Mouse (Mus musculus) gastrocnemius, postnatal 4 days (tissue): ENCODE results near the gene Abcg1. TPM values are rescaled to one million over a fixed set of nuclear protein-coding genes. Genes with fewer than 3 reads are reported as not detected.

ENCODE experiments used
- DNase-seq, 2 experiments: peaks; one replicate each; pipeline ENCODE4 v3.0.0; 2021 to 2022; ENCODE audit warnings: low spot score in 2 of 2, mixed read lengths in 2 of 2
- total RNA-seq, 2 experiments: library from RNA; stranded (reverse); gene quantifications; 2 replicates each; pipeline ENCODE4 v1.2.3; 2021

Abcg1 gene
- total RNA-seq, 2 experiments from 2014 or later = 5.9 to 6.8 TPM

DNA sequence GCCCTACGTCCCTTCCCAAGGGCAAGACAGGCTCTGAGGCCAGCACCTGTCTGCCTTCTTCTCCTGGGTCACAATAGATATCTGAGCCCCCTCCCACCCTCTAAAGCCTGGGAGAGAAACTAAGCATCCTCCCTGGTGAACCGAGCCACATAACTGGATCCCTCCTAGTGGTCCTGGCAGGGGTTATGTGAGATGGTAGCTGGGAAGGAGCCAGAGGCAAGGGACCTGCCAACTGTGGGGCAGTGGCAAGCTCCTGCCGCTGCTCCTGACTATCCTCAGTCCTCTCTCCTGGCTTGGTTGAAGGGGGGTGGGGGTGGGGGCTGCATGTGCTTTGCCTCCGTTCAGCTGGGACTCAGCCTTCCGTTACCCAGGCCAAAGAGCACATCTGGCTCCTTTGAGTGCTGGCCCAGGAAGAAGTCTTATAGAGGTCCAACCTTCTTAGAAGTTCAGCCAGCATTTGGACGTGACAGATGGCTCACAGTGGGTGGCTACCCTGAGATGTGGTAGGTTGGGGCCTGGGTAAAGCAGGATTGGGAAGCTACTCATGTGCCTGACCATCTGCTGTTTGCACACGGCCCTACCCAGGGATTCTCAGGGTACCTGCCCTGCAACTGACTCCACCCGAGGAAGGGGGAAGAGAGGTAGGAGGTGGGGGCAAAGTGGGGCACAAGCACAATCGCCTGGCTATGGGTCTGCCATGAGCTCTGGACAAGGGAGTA, 68.2 kb downstream of the Abcg1 start:
- no peak for DNase-seq

DNA sequence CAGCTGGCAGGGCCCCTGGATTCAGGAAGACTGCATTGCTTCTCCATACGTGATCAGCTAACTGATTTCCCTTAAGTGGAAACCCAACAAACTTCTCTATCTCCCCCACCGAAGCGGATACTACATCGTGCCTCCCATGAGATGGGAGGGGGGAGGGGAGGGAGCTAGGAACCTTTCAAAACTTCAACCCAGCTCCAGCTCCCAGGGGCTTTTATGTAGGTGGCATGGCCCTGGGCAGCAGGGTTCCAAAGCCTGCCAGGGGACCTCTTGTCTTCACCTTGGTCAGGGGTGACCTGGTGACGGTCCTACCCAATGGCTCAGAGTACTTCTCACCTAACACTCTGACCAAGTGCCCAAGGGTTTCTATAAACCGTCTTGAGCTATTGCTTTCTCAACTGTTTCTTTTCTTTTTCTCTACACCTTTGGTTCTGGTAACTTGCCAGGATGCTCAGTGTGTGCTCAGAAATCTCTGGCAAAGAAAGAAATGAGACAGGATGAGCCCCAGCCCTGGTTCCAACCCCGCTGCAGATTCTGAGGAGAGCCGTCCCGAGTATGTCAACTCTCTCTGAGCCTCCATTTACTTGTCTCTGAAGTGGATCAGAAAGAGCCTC, 71.3 kb downstream of the Abcg1 start:
- DNase-seq = no peak

DNA sequence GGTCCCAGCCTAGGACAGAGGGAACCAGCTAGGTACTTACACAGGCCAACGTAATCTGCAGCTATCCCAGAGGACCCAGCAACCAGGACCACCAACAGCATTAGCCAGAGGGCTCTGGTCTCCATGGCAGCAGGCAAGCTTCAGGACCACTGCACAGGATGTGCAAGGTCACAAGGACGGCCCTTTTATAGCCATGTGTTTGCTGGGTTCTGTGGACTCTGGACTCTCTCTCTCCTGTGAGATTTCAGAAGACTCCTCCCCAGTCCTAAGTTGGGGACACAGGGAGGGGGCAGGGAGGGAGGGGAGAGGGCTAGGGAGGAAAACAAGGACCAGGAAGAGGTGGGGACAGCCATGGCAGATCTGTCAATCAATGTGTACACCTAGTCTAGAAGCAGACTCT, 72.0 kb downstream of the Abcg1 start, which contains the start of gene Tff3:
Gene Tff3 (minus strand): TSS at position 195 of the 400 bp plus-strand sequence.
- DNase-seq = no peak

DNA sequence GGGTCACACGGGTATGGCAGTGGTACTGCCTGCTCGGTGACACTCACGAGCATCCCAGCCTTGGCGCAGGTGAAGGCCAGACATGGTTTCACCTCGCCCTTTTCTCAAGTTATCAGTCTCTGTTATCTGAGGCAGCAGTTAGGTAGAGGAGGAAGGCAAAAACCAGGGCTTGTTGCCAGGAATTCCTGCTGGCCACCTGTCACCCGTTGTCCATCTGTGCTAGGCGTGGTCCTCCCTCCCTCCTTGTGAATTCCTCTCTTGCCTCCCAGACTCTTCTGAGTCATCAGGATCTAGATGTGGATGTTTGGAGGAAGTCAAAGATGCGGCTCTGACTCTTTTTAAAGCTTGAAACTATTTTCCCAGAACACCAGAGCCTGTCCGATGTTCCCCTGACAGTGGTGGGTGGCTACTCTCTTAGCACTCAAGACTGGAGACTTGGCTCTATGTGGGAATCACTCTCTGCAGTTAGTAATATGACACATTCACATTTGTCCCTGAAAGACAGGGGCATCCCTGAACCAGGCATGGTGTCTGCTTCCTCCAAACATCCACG, 73.9 kb downstream of the Abcg1 start:
- DNase-seq = no peak

DNA sequence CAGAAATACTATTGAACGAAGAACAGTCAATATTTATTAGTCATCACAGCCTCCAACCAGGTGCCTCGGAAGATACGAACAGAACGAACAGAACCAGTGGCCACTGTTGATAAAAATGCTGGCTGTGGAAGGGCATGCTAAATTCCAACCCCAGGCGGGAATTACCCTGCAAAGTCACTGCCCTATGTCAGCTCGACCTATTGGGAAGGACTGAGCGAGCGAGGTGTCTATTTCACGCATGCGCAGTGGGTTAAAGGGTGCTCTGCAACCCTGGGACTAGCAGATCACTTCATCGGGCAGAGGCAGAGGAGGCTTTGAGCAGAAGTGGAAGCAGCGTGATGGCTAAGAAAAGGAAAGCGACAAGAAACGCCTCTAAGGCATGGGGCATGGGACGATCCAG, 76.3 kb downstream of the Abcg1 start:
- no peak for DNase-seq

DNA sequence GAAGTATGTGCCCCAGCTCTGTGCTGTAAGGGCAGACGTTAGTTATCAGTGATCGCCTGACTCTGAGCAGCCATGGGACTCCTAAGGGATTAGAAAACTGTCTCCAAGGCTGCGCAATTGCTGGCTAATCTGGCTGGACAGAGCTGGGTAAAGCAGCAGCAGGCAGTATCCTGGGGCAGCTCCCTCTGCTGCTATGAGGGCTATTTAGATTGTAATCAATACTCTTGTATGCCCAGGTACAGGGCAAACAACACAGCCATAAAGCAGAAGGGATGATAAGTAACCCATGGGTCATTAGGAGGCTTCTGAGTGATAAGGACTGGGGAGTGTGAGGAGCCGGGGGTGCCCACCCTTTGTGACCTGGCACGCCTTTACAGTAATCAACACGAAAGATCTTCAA, 77.4 kb downstream of the Abcg1 start:
- DNase-seq = no peak

DNA sequence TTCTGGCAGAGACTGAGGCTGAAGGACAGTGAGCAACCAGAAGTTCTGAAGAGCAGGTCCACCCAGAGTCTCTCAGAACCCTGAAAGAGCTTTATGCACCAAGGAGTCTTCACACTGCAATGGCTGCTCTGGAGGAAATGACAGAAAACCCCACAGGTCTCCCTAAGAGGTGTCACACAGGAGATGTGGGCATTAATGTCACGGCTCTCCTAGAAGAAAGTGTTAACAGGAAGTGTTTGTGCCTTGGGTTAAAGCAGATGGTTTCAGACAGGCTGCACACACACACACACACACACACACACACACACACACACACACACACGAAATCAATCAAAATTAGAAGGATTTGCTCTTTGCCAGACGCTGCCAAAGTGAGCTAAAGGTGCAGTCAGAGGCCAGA, 78.8 kb downstream of the Abcg1 start:
- DNase-seq = no peak

DNA sequence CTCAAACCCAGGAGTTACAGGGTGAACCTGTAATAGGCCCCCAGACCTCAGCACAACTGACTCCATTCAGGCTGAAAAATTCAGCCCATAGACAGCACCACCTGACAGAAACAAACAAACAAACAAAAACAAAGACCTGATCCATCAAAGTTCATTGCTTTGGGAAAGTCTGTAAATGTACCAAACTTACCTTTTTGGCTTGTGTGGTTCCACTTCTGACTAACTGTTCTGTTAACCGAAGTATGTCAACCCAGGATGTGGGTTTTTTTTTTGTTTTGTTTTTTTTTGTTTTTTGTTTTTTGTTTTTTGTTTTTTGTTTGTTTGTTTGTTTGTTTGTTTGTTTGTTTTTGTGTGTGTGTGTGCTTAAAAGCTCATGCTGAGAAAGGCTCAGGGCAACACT, 79.3 kb downstream of the Abcg1 start:
- DNase-seq = no peak

DNA sequence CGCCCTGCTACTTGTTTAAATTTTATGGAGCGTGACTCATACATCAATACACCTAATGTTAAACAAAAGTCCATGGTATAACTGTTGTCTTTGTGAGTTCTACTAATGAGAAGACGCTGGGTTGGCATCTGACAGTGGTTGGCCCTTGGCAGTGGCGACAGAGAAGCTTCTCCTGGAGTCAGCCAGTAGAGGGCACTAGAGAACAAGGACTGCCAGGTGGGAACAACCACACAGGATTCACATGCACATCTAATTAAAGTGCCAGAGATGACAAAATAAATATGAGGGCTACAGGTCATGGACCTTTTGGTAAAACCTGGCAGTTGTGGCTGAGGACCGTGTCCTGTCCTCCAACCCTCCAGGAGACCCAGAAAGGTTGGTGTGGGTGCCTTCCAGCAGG, 80.9 kb downstream of the Abcg1 start:
- peak in 1 of 2 experiments; percentile 35 for DNase-seq

DNA sequence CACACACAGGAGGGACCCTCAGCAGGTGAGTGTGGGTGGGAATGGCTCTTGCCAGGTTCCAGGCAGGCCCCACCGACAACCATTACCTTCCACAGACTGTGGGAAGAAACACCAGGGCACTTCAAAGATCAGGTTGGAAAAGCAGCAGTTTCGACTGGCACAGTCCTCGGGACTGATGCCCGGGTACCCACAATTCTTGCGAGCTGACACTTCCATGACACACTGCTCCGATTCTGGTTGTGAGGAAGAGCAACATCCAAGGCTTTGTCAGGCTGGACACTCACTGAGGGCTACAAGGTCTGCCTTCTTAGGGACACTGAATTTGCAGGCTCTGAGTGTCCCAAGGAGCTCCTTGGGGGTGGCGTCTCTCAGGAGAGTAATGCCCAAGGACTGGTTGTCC, 84.6 kb downstream of the Abcg1 start:
- no peak for DNase-seq

DNA sequence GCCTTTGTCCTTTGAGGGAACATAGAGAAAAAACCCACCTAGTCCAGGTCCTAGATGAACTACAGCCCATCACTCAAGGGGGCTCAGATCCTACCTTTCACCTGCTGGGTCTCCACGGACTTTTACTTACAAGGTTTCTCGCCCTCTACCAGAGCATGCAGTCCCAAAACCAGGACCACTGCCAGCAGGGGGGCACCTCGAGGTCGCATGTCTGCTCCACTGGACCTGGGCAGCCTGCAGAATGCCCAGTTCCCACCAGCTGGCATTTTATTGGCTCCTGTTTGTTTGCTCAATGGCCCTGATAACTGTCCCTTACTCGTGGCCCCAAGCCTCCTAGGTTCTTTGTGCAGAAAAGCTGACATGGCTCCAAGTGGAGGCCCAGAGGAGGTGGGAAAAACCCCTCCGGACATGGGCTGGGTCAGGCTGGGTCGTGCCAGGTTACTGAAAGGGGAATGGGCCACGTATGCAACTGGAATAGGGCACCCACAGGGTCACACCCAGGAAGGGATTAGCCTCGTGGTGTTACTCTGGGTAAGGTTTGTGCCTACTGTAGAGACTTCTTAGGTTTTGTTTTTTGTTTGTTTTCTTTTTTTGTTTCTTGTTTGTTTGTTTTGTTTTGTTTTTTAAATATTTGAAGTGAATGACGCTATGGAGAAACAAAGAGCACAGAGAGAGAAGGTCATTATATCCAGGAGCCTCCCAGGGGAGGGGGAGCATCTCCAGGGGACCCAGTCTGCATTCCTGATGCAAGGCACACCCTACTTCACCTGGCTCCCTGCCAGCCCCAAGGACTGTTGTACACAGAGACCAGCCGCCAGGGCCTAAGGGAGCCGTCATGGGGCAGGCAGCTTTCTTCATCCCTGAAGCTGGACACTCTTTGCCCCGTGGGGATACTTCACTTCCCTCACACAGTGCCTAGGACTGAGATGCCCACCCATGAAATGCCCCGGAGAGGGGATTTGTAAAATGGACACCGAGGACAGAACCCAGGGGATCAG, 86.9 kb downstream of the Abcg1 start, which contains the start of gene Tff2:
Gene Tff2 (minus strand): TSS at position 243 of the 998 bp plus-strand sequence.
- DNase-seq = no peak

DNA sequence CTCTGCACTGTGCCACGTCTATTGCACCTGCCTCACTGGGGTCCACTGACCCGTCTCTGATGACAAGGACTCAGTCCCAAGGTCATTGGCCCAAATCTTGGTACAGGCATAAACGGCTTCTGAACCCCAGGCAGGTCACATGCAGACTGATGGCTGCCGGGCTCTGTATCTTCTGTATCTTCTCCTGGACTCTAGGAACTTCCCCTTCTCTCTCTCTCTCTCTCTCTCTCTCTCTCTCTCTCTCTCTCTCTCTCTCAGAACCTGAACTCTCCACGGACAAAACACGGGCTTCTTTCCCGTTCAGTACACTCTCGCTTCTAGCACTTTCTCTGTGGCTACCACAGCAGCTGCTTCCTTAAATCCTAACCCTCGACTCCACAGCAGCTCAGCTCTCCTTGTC, 88.5 kb downstream of the Abcg1 start:
- DNase-seq = no peak

DNA sequence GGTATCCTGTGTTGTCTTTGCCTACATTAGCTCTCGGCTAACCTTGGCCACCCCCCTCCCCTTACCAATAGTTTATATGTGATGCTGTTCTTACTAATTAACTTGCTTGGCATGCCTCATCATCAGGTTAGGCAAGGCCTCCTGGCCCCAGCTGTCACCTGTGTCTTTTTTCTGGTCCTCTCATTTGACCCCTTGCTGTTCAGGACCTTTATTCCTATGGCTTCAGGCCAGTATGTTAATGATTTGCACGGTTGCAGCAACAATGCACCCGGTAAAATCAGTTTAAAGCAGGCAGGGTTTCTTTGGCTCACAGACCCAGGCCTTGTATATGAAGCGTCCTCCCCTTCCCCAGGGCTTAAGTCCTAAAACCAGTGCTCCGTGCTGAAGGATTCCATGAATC, 95.0 kb downstream of the Abcg1 start:
- DNase-seq = no peak

DNA sequence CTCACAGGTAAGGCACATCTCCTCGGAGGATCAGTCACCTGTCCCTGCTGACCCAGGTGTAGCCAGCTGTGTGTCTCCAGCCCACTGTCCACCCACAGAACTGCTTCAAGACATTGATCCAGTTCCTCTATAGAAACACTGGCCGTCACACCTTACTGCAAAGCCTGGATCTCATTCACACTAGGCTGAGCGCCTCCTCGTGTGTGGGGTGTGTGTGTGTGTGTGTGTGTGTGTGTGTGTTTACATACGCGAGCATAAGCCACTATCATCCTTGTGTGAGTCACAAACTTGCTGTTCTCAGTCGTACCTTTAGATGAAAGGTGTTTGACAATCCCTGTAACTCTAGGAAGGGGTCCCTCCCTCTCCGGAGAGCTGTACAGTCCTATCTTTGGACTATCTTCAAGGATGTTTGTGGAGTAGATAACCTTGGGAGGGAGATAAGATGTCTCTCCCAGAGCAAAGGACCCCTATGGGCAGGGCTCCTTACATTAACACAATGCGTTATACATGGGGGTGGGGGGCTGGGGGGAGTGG, 95.6 kb downstream of the Abcg1 start:
- no peak for DNase-seq

DNA sequence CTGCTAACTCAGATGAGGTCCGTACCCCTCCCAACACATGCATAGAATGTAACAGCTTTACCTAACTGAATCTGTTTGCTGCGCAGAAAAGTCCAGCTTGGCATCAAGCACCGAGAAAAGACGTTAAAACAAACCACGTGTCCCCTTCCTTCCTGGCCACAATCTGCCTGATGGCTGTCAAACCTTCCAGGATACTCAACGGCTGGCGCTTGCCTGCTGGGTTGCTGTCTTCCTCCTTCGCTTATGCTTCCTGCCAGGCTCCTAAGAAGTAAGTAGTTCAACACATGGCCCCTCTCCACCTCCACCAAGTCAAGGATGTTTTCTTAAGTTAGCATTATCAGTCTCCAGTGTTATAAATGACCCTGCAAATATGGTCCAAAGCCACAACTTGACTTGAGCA, 96.3 kb downstream of the Abcg1 start:
- no peak for DNase-seq

DNA sequence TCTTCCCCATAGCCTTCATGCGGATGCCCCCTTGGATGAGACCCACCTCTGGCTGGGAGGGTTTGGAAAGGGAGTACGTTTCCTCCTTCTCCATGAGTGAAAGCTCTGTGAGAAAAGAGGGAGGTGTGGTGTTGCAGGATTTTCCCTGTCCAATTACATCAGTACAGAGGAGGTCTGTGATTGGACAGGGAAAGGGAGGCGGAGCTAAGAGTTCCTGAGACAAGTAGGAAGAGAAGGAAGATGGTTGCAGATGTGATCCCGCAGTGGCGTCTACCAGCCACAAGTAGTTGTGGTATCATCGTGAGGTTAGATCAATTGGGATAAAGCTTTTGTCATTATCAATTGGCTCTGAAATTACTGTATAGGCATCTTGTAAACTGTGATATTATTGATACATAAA, 100.4 kb downstream of the Abcg1 start:
- no peak for DNase-seq

DNA sequence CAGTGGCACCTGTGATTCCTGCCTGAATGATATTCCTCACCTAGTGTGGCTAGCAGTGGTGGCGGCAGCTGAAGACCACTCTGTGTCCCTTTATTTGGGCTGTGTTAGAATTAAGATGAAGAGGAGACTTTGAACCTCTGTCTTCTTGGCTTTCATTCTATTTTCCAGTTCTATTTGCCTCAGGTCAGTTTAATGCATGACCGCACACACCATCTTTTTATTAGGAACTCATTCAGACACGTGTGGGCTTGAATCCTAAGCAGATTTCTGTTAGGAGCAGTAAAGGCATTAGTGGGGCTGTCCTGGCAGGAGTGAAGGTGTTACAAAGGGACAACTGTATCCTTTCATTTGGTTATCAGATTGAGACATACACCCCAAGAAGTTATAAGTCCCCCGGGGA, 102.8 kb downstream of the Abcg1 start:
- no peak for DNase-seq

DNA sequence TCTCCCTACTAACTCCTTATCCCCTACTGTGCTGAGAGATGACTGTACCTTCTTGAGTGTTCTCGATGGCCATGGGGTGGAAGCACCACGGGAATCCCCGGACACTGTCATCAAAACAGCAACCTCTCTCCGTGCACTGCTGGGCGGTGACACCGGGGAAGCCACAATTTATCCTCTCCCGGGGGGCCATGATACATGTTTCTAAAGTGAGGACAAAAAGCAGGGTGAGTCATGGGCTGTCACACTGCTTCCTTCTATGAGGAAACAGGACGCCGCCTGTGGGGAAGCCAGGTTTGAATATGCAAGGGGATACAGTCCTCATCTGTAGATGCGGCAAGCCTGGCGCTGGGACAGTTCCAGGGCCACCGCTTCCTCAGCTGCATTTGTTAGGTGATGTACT, 105.1 kb downstream of the Abcg1 start:
- no peak for DNase-seq

DNA sequence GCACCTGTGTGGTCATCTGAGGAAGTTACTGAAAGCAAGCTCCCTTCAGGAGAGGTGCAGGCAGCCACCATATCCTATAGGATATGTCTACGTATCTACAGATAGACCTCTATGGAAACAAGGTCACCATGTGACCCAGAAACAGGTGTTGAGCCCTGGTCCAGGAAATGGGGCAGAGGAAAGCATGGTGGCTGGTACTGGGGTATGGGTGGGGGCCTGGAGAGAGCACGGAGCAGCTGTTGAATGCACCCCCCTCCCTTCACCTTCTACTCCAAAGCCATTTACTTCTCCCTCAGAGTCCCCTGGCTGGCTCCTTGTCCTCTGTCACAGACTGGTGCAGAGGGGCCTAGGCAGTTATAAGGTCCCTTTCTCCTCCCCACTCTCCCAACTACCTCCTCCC, 106.3 kb downstream of the Abcg1 start:
- DNase-seq = no peak

DNA sequence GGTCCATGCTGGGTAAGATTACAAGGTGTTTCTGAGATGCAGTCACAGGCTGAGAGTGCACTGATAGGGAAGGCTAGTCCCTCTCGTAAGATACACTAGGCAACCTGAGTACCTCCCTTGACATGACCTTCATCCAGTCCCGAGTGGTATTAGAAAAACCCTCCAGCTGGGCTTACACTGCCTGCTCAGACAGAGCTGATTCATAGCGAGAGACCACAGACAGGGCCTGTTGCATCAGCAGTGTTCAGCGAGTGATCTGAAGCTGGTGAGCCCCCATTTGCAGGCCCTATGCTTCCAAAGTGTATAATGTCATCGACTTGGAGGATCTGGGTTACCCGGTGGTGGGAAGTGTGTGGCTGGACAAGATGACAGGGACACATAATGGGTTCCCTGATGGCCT, 107.7 kb downstream of the Abcg1 start, which contains the start of gene Tff1:
Gene Tff1 (minus strand): TSS at position 151 of the 400 bp plus-strand sequence.
- no peak for DNase-seq
